Mouse (Mus musculus): ENCODE data around the gene Fgfr2.

DNA sequence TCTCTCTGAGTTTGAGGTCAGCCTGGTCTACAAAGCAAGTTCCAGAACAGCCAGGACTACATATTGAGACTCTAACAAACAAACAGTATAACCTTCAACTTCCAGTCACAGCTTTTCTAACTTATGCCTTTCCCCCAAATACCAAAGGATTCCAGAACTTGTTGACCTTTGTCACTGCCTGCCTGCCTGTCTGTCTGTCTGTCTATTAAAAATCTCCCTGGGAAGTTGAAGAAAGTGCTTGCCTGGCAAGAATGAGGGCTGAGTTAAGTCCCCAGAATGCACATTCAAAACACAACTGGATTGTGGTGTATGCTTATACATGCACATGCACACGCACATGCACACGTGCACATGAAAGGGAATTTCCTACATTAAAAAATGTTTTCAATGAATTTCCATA is 2502.1 kb downstream of the Fgfr2 start:
- no peak for TF ChIP-seq CTCF (IDR thresholded peaks at IDR 0.05; ENCODE audit: control insufficient read depth, insufficient read depth, insufficient replicate concordance, low read depth, low read length)
- TF ChIP-seq POLR2A (IDR thresholded peaks at IDR 0.05; ENCODE audit: control insufficient read depth, low read depth, low read length), result no peak
